Mouse (Mus musculus): ENCODE data around the gene Wdr95. TPM values are rescaled to one million over a fixed set of nuclear protein-coding genes. Genes with fewer than 3 reads are reported as not detected.

Gene Wdr95
- total and polyA plus RNA-seq, 3 experiments, result not detected

DNA sequence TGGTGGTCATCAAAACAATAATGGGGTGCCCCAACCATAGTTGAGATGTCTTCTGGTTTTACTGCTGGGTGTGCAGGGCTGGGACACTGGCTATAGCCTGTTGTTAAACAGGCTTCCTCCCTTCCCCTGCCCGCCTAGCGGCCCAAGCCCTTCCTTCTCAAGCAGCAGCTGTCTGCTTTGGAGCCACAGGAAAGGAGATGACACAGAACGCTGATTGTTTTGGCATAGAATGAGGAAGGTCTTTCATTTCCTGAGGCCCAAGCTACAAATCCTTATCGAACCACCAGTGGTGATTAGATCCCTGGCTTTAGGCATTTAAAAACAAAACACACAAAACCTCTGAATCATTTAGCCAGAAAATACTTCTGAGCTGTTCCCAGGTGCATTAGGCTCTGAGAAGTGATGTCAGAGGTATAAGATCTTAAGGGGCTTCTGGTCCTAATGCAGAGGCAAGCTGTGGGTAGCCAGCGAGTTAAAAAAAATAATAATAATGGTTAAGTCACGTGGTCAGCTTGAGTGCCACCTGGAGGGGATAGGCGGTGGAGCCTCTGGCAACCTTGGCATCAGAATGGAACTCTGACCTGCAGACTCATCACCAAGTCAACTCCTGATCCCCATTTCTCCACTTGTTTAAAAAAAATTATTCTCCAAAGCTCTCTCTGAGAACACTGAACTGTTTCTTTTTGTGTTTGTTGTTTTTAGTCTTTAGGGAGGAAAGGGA lies 60.5 kb downstream of the Wdr95 start:
- Histone ChIP-seq H3K4me3 (ENCODE audit: control insufficient read depth in 1 of 2, insufficient read depth in 1 of 2, low read depth in 2 of 2, low read length in 2 of 2) (no peak overlapping the region), H3K36me3 (ENCODE audit: control insufficient read depth in 1 of 2, insufficient read depth in 2 of 2, low read length in 2 of 2) (peaks cover 0 to 21% of the 10 kb centered on the region in 2 experiments; a peak in 2 of 4 replicates), H3K9ac (ENCODE audit: control insufficient read depth, low read depth, low read length, poor library complexity, severe bottlenecking) (no peak overlapping the region), H3K27ac (ENCODE audit: control insufficient read depth, low read depth, low read length) (no peak overlapping the region), H3K27me3 (ENCODE audit: control insufficient read depth in 1 of 2, insufficient read depth in 2 of 2, low read length in 2 of 2) (no peaks in the 10 kb centered on the region), H3K9me3 (replicated peaks; ENCODE audit: insufficient read depth, low read length) (no peaks in the 10 kb centered on the region), H3K4me1 (ENCODE audit: control insufficient read depth in 1 of 2, insufficient read depth in 2 of 2, low read length in 2 of 2) (peaks cover 4 to 36% of the 10 kb centered on the region in 2 experiments), H3K79me2 (ENCODE audit: control insufficient read depth, insufficient read depth, low read length, poor library complexity) (no peaks in the 10 kb centered on the region)
- peak; percentile 56 for DNase-seq (ENCODE audit: low read depth, low spot score)
- TF ChIP-seq ETS1 (IDR thresholded peaks at IDR 0.05; ENCODE audit: low read depth, low read length) (0 out of 2 replicates have a peak, but pooled peaks have one; percentile 39), NRF1 (IDR thresholded peaks at IDR 0.05; ENCODE audit: insufficient read depth, low read depth, low read length, poor library complexity, severe bottlenecking) (no peak), GATA1 (IDR thresholded peaks at IDR 0.05; ENCODE audit: low read depth, low read length) (peak; percentile 77), SMC3 (IDR thresholded peaks at IDR 0.05; ENCODE audit: low read depth, low read length) (no peak), EP300 (IDR thresholded peaks at IDR 0.05; ENCODE audit: low read depth in 1 of 2, low read length in 2 of 2) (peak; percentile 27 to 49; a peak in 2 of 4 replicates), CTCF (IDR thresholded peaks at IDR 0.05 in 2 of 3, conservative IDR thresholded peaks at IDR 0.05 in 1 of 3; ENCODE audit: control insufficient read depth in 1 of 3, insufficient read depth in 1 of 3, low read depth in 2 of 3, low read length in 3 of 3, poor library complexity in 1 of 3, severe bottlenecking in 1 of 3) (peak in 2 of 3 experiments; percentile 6 to 22; a peak in 2 of 6 replicates), USF1 (IDR thresholded peaks at IDR 0.05; ENCODE audit: low read depth, low read length) (peak; percentile 82), RCOR1 (IDR thresholded peaks at IDR 0.05; ENCODE audit: low read depth, low read length) (peak; percentile 42; the same call in 1 of the 2 replicates)

DNA sequence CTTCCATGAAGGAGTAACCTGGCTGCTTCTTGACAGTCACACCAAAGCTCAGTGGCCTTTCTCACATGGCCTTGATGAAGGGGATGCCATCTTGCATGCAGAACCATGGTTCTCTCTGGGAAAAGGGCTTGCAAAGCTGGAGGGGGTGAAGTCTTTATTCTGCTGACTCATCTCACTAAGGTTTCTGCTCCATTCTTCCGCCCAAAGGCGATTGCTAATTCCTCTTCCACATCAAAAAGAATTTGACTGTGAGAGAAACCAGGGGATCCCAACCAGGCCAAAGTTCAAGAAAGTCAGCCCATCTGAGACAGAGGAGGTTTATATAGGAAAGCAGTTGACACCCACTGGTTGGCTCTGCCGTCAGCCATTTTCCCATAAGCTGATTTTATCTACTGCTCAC lies 61.5 kb downstream of the Wdr95 start:
- H3K27ac ChIP-seq (ENCODE audit: control insufficient read depth, low read depth, low read length), result no peak overlapping the region

DNA sequence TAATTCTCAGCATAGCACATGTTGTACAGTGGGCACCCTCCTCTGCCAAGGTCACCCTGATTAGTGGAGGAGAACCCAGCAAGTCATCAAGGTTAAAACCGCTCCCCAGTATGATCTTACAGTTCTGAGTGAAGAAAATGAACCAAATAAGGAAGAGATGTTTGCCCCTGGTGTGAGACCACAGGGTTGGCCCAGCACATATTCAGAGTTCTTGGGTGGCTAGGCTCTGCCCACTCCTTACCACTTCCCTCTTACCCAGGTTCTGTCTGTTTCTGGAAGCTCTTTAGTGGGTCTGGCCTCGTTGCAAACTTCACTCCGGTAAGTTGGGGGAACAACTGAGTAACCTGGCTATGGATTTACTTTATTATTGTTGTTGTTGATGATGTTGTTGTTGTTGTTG lies 65.7 kb downstream of the Wdr95 start:
- Histone ChIP-seq H3K79me2 (ENCODE audit: control insufficient read depth, insufficient read depth, low read length, poor library complexity) (no peaks in the 10 kb centered on the region), H3K4me1 (ENCODE audit: control insufficient read depth in 1 of 2, insufficient read depth in 2 of 2, low read length in 2 of 2) (peaks cover 0 to 5% of the 10 kb centered on the region in 2 experiments; a peak in 1 of 4 replicates), H3K9me3 (replicated peaks; ENCODE audit: insufficient read depth, low read length) (no peaks in the 10 kb centered on the region), H3K27ac (ENCODE audit: control insufficient read depth, low read depth, low read length) (no peak overlapping the region), H3K9ac (ENCODE audit: control insufficient read depth, low read depth, low read length, poor library complexity, severe bottlenecking) (no peak overlapping the region), H3K27me3 (ENCODE audit: control insufficient read depth in 1 of 2, insufficient read depth in 2 of 2, low read length in 2 of 2) (peaks cover 0 to 3% of the 10 kb centered on the region in 2 experiments; a peak in 1 of 4 replicates), H3K4me3 (ENCODE audit: control insufficient read depth in 1 of 2, insufficient read depth in 1 of 2, low read depth in 2 of 2, low read length in 2 of 2) (no peak overlapping the region), H3K36me3 (ENCODE audit: control insufficient read depth in 1 of 2, insufficient read depth in 2 of 2, low read length in 2 of 2) (peaks cover 0 to 2% of the 10 kb centered on the region in 2 experiments; a peak in 1 of 4 replicates)
- no peak for DNase-seq (ENCODE audit: low read depth, low spot score)
- no peak for TF ChIP-seq TBP (IDR thresholded peaks at IDR 0.05; ENCODE audit: low read depth, low read length)
- TF ChIP-seq ZKSCAN1 (IDR thresholded peaks at IDR 0.05; ENCODE audit: low read depth, low read length), result no peak
- TF ChIP-seq MEF2A (IDR thresholded peaks at IDR 0.05; ENCODE audit: extremely low read depth, insufficient replicate concordance, low read depth, low read length, poor library complexity, severe bottlenecking), result no peak
- no peak for TF ChIP-seq TCF12 (IDR thresholded peaks at IDR 0.05; ENCODE audit: low read depth, low read length)
- no peak for TF ChIP-seq MYB (IDR thresholded peaks at IDR 0.05; ENCODE audit: low read depth, low read length)
- no peak for TF ChIP-seq JUND (IDR thresholded peaks at IDR 0.05; ENCODE audit: low read depth, low read length)
- TF ChIP-seq RCOR1 (IDR thresholded peaks at IDR 0.05; ENCODE audit: low read depth, low read length), result no peak
- no peak for TF ChIP-seq ETS1 (IDR thresholded peaks at IDR 0.05; ENCODE audit: low read depth, low read length)
- no peak for TF ChIP-seq GATA1 (IDR thresholded peaks at IDR 0.05; ENCODE audit: low read depth, low read length)
- no peak for TF ChIP-seq ZC3H11A (IDR thresholded peaks at IDR 0.05; ENCODE audit: low read depth, low read length)
- TF ChIP-seq NRF1 (IDR thresholded peaks at IDR 0.05; ENCODE audit: insufficient read depth, low read depth, low read length, poor library complexity, severe bottlenecking), result no peak
- TF ChIP-seq UBTF (IDR thresholded peaks at IDR 0.05; ENCODE audit: borderline replicate concordance, insufficient read depth, low read depth, low read length), result no peak
- TF ChIP-seq MAZ (IDR thresholded peaks at IDR 0.05; ENCODE audit: low read depth, low read length), result no peak
- TF ChIP-seq USF1 (IDR thresholded peaks at IDR 0.05; ENCODE audit: low read depth, low read length), result no peak
- TF ChIP-seq BHLHE40 (IDR thresholded peaks at IDR 0.05; ENCODE audit: borderline replicate concordance, low read depth, low read length), result no peak
- no peak for TF ChIP-seq SIN3A (IDR thresholded peaks at IDR 0.05; ENCODE audit: low read length)
- no peak for TF ChIP-seq MAX (IDR thresholded peaks at IDR 0.05; ENCODE audit: low read length)
- TF ChIP-seq ZNF384 (IDR thresholded peaks at IDR 0.05; ENCODE audit: low read depth, low read length), result no peak

More for the DNA sequence above, 61.5 kb downstream of the Wdr95 start:
- peaks cover 0 to 21% of the 10 kb centered on the region in 2 experiments; a peak in 2 of 4 replicates for H3K36me3 ChIP-seq (ENCODE audit: control insufficient read depth in 1 of 2, insufficient read depth in 2 of 2, low read length in 2 of 2)
- H3K9me3 ChIP-seq (replicated peaks; ENCODE audit: insufficient read depth, low read length), result no peaks in the 10 kb centered on the region
- peak; percentile 15; the same call in 1 of the 2 replicates for TF ChIP-seq MAFK (IDR thresholded peaks at IDR 0.05; ENCODE audit: borderline replicate concordance, low read depth, low read length)
- TF ChIP-seq RAD21 (IDR thresholded peaks at IDR 0.05; ENCODE audit: low read depth, low read length), result no peak
- TF ChIP-seq NELFE (IDR thresholded peaks at IDR 0.05; ENCODE audit: low read depth, low read length), result no peak
- no peak for TF ChIP-seq POLR2A (IDR thresholded peaks at IDR 0.05; ENCODE audit: control insufficient read depth in 1 of 2, insufficient read depth in 1 of 2, low read depth in 1 of 2, low read length in 2 of 2, poor library complexity in 1 of 2)
- no peaks in the 10 kb centered on the region for H3K79me2 ChIP-seq (ENCODE audit: control insufficient read depth, insufficient read depth, low read length, poor library complexity)
- H3K27me3 ChIP-seq (ENCODE audit: control insufficient read depth in 1 of 2, insufficient read depth in 2 of 2, low read length in 2 of 2), result no peaks in the 10 kb centered on the region
- no peak overlapping the region for H3K9ac ChIP-seq (ENCODE audit: control insufficient read depth, low read depth, low read length, poor library complexity, severe bottlenecking)
- DNase-seq (ENCODE audit: low read depth, low spot score), result no peak
- H3K4me1 ChIP-seq (ENCODE audit: control insufficient read depth in 1 of 2, insufficient read depth in 2 of 2, low read length in 2 of 2), result peaks cover 4 to 35% of the 10 kb centered on the region in 2 experiments
- H3K4me3 ChIP-seq (ENCODE audit: control insufficient read depth in 1 of 2, insufficient read depth in 1 of 2, low read depth in 2 of 2, low read length in 2 of 2), result no peak overlapping the region

Data from MEL (cell line).